Mouse (Mus musculus) CH12.LX (cell line): ENCODE measurements around the gene Eml5.

Experiments
- BHLHE40 ChIP-seq: IDR thresholded peaks from 2 replicates; pipeline ENCODE4 v1.6.1; 2011; ENCODE audit warnings: mild to moderate bottlenecking, low read depth, low read length, improper control_type of control experiment
- CHD1 ChIP-seq: IDR thresholded peaks from 2 replicates; pipeline ENCODE4 v1.6.1; 2012; ENCODE audit warnings: low read depth, low read length, improper control_type of control experiment, inconsistent platforms
- CHD2 ChIP-seq: IDR thresholded peaks from 2 replicates; pipeline ENCODE4 v1.6.1; 2011; ENCODE audit warnings: low read length, improper control_type of control experiment
- CTCF ChIP-seq, 2 experiments: IDR thresholded peaks in 1 of 2; conservative IDR thresholded peaks in 1 of 2; 2 replicates each; pipeline ENCODE4 v1.5.1; 2011 to 2012; ENCODE audit warnings: low read depth in 2 of 2, low read length in 2 of 2, improper control_type of control experiment in 1 of 2, inconsistent platforms in 1 of 2, mild to moderate bottlenecking in 1 of 2, moderate library complexity in 1 of 2
- EP300 ChIP-seq: IDR thresholded peaks from 2 replicates; pipeline ENCODE4 v1.6.1; 2011; ENCODE audit warnings: low read length, improper control_type of control experiment
- ETS1 ChIP-seq: conservative IDR thresholded peaks from 2 replicates; pipeline ENCODE4 v1.6.1; 2012; ENCODE audit warnings: low read depth, mild to moderate bottlenecking, inconsistent platforms, low read length, improper control_type of control experiment, moderate library complexity
- GABPA ChIP-seq: IDR thresholded peaks from 2 replicates; pipeline ENCODE4 v1.6.1; 2012; ENCODE audit warnings: low read depth, low read length, improper control_type of control experiment, inconsistent platforms; ENCODE audit not compliant: insufficient replicate concordance
- HCFC1 ChIP-seq: IDR thresholded peaks from 2 replicates; pipeline ENCODE4 v1.6.1; 2012; ENCODE audit warnings: low read depth, mild to moderate bottlenecking, inconsistent platforms, low read length, improper control_type of control experiment
- JUND ChIP-seq: conservative IDR thresholded peaks from 2 replicates; pipeline ENCODE4 v1.6.1; 2011; ENCODE audit warnings: low read depth, low read length, improper control_type of control experiment
- KAT2A ChIP-seq: IDR thresholded peaks from 2 replicates; pipeline ENCODE4 v1.6.1; 2012; ENCODE audit warnings: low read length, improper control_type of control experiment, inconsistent platforms; ENCODE audit not compliant: insufficient replicate concordance
- POLR2A ChIP-seq: IDR thresholded peaks from 2 replicates; pipeline ENCODE4 v1.6.1; 2011; ENCODE audit warnings: low read depth, mild to moderate bottlenecking, improper control_type of control experiment, low read length
- POLR2AphosphoS2 ChIP-seq: IDR thresholded peaks from 2 replicates; pipeline ENCODE4 v1.6.1; 2011; ENCODE audit warnings: low read depth, low read length, improper control_type of control experiment
- TCF12 ChIP-seq: IDR thresholded peaks from 2 replicates; pipeline ENCODE4 v1.6.1; 2014; ENCODE audit warnings: low read depth, mild to moderate bottlenecking, inconsistent platforms, low read length, improper control_type of control experiment
- UBTF ChIP-seq: IDR thresholded peaks from 2 replicates; pipeline ENCODE4 v1.6.1; 2012; ENCODE audit warnings: low read depth, mild to moderate bottlenecking, inconsistent platforms, low read length, improper control_type of control experiment, moderate library complexity

GRCm38 (mm10) chr12:98896761-98897160 lies 4.5 kb downstream of the Eml5 start:
- TF ChIP-seq UBTF: no peak
- no peak for TF ChIP-seq CHD1
- no peak for TF ChIP-seq CTCF (conservative IDR thresholded peaks at IDR 0.05 in 1 of 2, IDR thresholded peaks at IDR 0.05 in 1 of 2; ENCODE audit: low read depth in 2 of 2, low read length in 2 of 2)
- no peak for TF ChIP-seq CHD2
- no peak for TF ChIP-seq TCF12
- no peak for TF ChIP-seq POLR2A
- no peak for TF ChIP-seq KAT2A
- no peak for TF ChIP-seq HCFC1
- no peak for TF ChIP-seq EP300
- no peak for TF ChIP-seq ETS1
- TF ChIP-seq BHLHE40: no peak
- no peak for TF ChIP-seq POLR2AphosphoS2
- TF ChIP-seq JUND: no peak
- TF ChIP-seq GABPA: no peak
